Mouse (Mus musculus) MN1 (cell line): ENCODE measurements around the gene Grm7.

Experiments used
- DNase-seq: peaks from one replicate; pipeline ENCODE4 v3.0.0-alpha.2; 2016; ENCODE audit warnings: low spot score

Gene Grm7

DNA sequence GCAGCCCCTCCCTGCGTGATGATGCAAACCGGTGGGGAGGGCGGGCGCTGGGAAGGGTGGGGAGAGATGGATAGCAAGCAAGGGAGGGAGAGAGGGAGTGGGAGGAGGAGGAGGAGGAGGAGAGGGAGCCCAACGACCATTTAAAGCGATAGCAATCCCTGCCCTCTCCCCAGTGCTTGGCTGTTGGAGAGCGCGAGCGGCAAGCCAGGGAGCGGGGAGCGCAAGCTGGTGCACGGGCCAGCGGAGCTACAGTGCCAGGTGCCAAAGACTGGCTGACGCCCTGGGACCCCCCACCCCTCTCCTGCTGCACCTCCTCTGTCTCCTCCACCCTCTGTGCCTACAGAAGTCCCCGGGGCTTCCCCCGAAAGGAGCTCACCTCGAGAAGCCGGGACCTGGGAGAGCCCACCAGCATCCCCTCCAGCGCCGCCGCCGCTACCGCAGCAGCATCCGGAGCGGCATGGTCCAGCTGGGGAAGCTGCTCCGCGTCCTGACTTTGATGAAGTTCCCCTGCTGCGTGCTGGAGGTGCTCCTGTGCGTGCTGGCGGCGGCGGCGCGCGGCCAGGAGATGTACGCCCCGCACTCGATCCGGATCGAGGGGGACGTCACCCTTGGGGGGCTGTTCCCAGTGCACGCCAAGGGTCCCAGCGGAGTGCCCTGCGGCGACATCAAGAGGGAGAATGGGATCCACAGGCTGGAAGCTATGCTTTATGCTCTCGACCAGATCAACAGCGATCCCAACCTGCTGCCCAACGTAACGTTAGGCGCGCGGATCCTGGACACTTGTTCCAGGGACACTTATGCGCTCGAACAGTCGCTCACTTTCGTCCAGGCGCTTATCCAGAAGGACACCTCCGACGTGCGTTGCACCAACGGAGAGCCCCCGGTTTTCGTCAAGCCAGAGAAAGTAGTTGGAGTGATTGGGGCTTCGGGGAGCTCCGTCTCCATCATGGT lies at the start of gene Grm7:
Gene Grm7 (plus strand): TSS at position 171 of the 951 bp plus-strand sequence.
- no peak for DNase-seq

DNA sequence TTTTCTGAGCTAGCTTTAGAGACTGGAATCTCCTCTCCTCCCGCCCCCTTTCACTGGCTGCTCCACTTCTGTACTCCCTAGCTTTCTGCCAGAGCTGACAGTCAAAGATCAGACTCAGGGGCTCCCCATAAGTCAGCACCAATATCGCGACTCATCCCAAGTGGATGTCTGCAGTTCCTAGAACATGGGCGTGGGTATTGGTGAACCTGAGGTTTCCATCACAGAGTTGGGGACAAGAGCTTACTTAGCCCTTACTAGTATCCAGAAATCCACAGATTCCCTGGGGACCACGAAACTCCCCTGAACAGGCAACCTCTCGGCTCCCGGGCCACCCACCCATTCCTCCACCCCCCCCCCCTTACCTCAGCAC lies 355 bp upstream of the Grm7 start:
- DNase-seq: no peak

DNA sequence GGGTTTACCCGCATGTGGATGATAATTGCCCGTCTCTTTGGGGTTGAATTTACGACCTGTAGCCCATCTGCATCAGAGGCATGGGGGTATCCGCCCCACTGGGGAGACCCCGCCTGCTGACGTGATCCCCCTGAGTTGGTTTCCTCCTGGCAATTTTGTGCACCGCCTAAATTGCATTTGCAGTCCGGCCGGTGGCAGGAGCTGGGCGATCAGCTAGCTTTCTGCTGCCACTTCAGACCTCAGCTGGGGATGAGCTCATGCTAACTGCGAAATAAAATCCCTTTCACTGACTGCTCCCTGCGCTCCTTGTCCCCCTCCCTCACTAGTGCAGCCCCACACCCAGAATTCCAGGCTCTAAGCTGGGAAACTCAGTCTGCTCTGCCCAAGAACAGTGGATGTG lies 1.5 kb downstream of the Grm7 start:
- no peak for DNase-seq

DNA sequence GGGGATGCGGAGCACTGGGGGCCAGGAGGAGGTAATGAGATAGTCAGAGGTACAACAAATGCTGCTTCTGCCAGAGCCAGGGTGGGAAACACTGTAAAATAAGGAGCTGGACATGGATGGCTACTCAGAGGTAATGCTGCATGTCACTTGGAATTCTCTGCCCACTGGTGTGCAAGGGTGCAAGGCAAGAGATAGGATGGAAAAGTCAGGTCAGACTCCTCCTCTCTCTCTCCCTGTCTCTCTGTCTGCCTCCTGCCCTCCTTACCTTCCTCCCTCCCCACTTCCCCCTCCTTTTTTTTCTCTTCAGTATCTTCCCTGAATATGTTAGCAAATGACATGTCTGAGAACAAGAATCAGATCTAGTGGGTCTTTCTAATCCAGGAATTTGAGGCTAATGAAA lies 3.8 kb downstream of the Grm7 start:
- DNase-seq: no peak

DNA sequence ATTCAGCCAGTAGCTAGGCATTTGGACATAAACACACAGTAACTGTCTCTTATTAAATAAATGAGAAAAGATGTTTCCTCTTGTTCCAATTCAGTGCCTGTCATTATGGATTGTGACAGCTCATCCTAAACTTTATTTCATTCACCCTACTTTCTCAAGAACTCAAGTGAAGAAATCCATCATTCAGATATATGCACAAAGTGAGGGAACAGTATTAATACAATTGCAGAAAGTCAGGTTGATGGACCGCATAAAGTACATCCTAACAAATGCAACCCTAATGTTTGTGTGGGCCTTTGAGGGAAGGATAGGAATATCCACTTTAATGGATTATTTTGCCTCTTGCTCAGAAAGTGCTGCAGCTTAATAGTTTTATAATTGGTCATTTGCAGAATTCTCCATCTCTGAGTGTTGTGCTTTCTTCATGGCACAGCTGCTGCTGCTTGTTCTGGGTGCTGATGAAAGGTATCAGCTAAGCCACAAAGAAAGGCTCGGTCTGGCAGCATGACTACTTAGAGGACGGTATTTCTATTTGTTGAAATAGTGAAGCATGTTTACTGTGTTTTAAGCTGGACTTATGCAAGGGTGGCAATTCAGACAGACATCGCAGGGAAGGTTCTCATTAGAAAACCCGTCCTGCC lies 8.1 kb downstream of the Grm7 start:
- DNase-seq: no peak

DNA sequence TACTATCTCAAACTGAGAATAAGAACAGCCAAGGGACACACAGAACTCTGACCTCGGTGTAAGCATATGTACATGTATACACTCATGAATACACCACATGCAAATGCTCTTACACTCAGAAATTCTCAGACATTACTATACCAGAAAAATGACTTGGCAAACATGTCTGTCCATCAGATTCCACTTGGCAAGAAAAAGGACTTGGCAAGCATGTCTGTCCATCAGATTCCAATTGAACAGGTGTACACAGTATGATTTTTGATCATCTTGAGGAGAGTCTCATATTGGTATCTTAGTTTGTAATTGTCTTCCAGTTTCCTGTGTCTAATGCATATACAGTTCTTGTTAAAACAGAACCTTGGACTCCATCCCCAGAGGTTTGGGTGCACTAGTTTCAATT lies 19.1 kb downstream of the Grm7 start:
- no peak for DNase-seq

DNA sequence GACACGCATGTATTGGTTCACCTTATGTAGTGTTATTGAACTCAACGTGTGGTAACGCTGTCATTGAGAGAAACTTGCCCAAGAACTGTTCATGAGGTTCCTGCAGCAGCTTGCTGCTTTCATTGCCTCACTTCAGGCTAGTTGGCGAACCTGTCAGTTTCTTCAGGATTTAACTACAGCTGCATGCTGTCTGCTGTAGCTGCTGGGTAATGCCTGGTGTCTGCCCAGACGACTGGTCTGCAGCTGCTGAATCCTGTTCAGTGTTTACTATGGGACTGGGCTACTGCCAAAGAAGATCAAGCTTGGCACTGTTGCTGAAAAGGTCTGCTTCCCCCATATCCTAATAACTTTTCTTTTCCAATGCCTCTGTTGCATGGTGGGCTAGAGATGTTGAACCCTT lies 23.1 kb downstream of the Grm7 start:
- DNase-seq: no peak

DNA sequence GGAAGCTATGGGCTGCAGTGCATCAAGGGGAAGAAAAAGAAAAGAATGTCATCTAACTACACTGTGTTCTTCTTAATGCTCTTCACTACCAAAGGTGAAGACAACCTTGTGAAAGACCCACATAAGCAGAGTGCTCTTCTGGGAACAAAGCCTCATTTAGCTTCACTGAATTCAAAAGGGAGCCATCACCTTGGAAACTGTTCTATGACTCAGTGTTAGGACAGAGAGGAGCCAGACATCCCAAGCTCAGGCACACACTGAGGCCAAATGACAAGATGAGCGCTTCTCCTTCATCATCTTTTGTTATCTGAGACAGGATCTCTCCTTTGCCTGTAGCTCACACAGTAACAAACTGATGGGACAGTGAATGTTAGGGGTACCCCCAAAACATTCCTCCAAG lies 45.6 kb downstream of the Grm7 start:
- no peak for DNase-seq

DNA sequence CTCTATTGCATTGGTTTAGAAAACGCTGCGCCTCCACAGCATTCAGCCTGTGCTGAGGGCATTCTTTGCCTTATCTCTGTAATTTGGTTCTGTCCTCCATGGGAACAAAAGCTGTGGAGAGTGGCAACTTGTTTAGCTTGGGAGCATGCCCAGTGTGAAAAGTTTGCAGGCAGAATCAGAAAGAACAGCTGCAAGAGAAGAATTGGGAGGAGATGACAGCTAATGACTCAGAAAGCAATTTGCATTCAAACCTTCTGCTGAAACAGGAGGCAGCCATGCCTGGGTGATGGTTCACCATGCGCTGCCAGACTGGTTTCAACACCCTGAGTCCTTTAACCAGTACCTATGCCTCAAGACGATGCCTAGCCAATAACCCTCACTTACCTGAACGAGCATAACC lies 64.4 kb downstream of the Grm7 start:
- peak; percentile 10 for DNase-seq

DNA sequence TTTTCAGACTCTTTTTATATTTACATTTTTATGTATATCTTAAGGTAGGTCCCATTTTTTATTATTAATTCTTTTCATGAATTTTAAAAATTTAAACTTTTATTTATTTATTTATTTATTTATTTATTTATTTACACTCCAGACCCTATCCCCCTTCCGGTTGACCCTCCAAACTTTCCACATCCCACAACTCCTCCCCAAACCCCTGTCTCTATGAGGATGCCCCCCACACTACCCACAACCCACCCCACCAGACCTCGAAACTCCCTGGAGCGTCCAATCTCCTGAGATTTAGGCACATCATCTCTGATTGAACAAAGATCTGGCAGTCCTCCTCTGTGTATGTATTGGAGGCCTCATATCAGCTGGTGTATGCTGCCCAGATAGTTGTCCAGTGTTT lies 69.6 kb downstream of the Grm7 start:
- no peak for DNase-seq

DNA sequence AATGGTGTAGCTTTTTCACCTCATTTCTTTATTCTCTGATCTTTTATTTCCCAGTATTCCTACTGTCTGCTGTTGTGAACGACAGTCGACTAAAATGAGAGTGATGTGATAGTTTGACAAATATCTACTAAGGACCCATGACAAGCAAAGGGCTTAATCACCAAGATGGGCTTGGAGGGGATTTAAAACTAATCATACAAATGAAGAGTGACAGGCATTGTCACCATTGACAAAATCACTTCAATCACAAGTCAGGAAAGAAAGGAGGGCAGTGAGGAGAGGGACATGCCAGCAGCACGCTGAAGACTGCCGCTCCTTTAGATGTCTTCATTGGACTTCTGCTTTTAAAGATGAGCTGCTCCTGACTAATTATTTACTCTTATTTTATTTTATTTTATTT lies 78.0 kb downstream of the Grm7 start:
- DNase-seq: no peak

DNA sequence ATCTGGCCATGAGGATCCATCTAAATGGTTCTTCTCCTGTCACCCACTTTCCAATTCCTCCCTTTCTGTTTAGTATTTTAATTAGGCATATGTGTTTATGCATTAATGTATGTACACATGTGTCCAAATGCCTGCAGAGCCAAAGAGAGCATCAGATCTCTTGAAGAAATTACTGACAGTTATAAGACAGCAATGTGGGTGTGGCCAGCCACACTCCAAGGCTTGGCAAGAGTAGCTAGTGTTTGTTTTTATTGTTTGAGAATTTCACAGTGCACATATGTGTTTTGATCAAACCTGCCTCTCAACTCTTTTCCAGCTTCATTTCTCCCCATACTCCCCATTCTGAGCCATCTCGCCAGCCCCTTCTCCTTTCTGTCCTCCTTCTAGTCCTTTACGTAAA lies 88.5 kb downstream of the Grm7 start:
- no peak for DNase-seq

DNA sequence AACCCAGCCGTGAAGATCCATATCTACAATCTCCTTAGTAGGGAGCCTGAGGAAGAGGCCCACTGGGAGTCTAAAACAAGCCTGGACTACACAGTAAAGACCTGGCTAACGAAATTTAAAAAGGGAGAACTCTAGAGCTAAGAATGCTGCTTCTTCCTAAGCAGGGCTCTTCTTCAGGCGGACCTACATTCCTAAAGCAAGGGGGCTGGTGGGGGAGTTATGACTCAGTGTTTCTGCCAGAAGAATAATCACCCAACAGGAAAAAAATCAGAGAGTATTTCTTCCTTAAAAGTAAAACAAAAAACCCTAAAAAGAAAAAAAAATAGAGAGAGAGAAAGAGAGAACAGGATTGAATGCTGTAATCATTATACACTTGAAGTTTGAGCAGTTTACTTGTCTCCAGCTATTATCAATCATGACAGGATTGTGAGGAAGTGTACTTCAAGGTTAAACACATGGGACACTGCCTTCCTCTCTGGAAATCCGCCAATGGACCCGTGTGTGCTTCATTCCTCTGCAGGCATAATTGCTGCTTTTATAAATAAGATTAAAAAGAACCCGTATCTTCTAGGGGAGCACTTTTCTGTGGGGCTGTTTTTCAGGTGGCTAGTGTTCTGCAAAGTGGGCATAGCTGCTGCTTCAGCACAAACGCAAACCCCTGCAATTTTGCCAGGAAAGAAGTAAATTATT lies 98.7 kb downstream of the Grm7 start:
- no peak for DNase-seq

DNA sequence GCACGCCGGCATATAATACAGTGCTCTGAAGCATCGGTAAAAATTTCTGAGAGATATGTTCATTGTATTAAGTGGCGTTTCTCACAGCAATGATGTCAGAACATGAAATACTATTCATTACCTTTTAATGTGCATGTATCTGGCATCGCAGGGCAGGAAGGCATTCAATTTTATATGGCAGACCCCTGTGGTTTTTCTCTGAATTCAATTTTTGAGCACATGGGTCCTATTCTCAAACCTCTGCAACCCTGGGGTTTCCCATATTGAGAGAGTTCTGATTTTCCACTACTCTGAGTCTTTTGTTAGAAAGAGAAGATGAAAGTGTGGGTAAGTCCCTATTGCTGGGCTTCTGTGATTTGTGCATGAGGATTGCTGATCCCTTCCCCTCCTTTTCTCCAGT lies 110.5 kb downstream of the Grm7 start:
- DNase-seq: no peak

DNA sequence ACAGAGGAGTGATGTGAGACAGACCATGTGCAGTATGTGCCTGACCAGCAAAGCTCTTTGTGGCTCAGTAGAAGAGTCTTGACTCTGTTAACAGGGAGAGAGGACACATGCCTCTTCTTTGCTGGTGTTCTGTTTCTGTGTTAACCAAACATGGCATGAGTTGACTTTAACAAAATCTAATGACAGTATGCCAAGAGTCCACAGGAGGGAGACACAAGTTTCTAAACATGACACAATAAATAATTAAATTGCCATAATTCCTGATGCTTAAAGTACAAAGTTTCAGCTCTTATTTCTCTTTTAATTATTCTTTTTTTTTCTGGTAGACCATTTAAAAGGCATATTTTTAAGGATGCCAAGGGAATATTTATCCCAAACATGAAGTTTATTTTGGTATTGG lies 124.2 kb downstream of the Grm7 start:
- DNase-seq: no peak

DNA sequence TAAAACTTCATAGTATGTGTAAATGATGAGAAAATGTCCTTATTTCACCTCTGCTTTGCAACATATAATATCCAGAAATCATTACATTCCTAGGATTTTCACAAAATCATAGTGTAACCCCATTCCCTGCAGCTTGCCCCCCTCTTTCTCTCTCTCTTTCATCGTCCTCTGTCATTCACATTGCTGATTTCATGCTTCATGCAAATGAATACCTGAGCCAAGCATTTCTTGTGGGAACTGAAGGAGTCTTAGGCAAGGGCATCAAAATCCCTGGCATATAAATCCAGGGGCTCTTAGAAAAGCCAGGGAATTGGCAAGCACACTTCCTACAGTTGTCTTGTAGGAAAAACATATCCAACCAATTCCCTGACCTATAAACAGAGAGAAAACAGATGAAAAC lies 127.3 kb downstream of the Grm7 start:
- DNase-seq: no peak

DNA sequence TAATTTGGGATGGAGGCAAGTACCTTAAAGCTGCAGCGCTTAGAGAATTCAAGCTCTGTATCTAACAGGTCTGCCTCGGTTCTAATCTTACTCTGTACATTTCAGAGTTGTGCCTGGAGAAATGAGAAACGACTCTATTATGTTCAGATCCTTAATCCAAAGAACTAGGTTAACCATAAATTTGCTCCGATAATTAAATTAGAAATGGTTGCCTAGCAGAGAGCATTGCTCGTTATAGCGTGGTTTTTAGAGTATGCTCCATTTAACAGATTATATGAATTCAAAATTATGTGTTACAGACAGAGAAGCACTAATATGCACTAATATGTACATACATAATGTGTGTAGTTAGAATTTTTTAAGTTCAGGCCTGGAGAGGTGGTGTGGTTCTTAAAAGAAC lies 130.7 kb downstream of the Grm7 start:
- no peak for DNase-seq

DNA sequence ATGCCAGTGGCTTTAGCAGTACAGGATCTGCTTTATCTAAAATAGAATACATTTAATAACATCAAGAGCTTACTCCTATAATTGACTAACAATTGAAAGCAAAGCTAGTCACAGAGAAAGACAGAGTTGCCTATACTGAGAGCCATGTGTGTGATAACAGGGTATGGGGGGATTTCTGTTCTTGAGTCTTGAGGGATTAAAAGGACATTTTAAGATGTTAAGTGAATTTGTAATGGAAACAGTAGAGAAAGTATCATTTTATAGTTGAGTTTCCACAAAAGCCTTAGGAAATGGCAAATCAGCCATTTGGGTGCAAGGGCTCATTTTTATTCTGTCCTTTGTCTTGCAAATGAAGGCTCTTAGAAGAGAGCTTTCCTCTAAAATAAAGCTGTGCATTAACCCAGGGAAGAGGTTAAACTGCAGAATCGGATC lies 140.1 kb downstream of the Grm7 start:
- DNase-seq: no peak

DNA sequence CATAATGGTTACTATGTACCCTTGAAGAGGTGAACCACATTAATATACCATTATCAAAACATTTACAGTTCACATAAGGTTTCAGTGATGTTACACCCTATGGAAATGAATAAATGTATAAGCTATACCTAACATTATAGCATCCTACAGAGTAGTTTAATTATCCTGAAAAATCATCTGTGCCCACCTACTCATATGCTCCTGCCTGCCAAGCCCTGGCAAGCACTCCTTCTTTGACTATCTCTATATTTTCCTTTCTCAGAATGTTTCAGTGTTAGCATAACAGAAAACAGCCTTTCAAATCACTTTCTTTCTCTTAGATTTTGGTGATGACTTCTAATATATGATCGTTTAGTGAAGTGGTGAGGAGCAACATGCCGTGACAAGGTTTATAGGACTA lies 147.3 kb downstream of the Grm7 start:
- DNase-seq: no peak

DNA sequence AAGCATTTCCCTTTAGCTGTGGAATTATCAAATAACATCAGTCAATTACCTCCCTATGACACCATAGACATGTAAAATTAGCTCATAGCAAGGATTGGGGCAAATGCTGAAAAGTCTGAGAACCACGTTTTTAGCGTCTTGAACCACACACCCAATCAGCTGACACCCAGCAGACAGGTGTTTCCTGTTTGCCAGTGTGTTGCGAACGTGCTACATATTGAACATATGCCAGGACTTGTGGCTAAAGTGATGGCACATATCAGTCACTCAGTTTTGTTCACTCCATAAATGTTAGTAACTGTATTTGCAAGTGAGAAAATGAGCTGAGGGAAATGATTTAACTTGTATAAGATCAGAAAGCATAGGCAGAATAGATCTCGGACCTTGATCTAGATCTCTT lies 162.1 kb downstream of the Grm7 start:
- DNase-seq: no peak

DNA sequence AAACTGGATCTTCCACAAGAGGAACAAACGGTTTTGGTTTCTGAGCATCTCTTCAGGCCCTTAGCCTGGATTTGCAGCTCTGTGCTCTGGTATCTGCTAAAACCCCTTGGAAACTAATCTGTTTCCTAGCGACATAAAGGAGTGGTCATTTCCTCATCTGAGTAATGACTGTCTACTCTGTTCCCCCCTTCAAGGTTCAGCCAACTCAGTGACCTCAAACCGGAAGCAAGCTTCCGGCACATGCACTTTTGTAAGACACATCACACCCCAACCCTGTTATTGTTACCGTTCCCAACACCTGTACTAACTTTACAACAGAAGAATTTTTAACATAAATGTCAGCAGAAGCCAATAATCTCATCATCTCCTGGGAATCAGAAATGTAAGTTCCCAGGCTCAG lies 166.8 kb downstream of the Grm7 start:
- no peak for DNase-seq

DNA sequence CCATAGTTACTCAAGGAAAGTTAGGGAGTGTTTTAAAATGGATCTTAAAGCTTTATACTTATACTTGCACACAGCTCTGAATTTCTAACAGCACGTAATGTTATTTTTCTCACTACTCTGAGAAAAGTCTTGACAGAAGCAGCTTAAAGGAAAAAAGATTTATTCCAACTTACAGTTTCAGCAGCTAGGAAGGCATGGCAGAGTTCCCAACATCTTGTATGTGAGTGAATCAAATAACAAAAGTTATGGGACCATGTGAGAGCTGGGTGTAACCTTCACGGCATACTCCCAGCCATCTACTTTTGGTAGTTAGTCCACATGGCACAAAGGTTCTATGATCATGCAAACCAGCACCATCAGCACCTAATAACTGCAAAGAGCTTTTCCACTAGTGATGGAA lies 172.9 kb downstream of the Grm7 start:
- no peak for DNase-seq

DNA sequence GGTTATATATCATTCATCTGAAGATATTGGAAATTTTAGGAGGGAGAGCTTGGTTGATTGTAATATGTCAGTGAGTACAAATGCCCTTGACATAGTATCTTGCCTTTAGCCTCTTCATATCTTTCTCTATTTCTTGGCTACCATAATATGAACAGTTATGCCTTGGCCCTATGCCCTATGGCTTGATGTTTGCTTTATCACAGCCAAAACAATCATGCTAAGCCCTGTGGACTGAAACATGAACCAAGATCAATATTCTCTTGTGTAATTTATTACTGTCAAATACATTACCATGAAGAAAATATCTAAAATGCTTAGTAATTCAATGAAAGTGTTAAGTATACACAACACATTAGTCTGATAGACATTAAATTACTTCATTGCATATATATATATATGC lies 222.9 kb downstream of the Grm7 start:
- DNase-seq: no peak
